Mouse (Mus musculus) liver, embryonic 14.5 days (tissue): ENCODE measurements around the gene Desi1.

Experiments
- CTCF ChIP-seq: IDR thresholded peaks from 2 replicates; pipeline ENCODE4 v1.5.1; 2016; ENCODE audit warnings: antibody characterized with exemption, low read depth, control low read depth
- EP300 ChIP-seq: IDR thresholded peaks from 2 replicates; pipeline ENCODE4 v1.6.1; 2016; ENCODE audit warnings: antibody characterized with exemption, low read depth

GRCm38 (mm10) chr15:81960171-81961077, 73.2 kb downstream of the Desi1 start, which contains the start of gene Pmm1:
- TF ChIP-seq CTCF: peak; percentile 94
- no peak for TF ChIP-seq EP300
